Mouse (Mus musculus): ENCODE results near the gene Plxnc1.

GRCm38 (mm10) chr10:94912551-94912950 is 32.1 kb downstream of the Plxnc1 start:
- TF ChIP-seq CTCF (conservative IDR thresholded peaks at IDR 0.05; ENCODE audit: insufficient read depth, insufficient read length, low read depth, low read length) (no peak), POLR2A (IDR thresholded peaks at IDR 0.05; ENCODE audit: low read depth, low read length) (no peak)

Measured in kidney, adult 2 months (tissue).